Mouse (Mus musculus): ENCODE data around the gene Mgat4c. TPM values are rescaled to one million over a fixed set of nuclear protein-coding genes. Genes with fewer than 3 reads are reported as not detected.

Gene Mgat4c
- polyA plus RNA-seq, 1 experiment: not detected

DNA sequence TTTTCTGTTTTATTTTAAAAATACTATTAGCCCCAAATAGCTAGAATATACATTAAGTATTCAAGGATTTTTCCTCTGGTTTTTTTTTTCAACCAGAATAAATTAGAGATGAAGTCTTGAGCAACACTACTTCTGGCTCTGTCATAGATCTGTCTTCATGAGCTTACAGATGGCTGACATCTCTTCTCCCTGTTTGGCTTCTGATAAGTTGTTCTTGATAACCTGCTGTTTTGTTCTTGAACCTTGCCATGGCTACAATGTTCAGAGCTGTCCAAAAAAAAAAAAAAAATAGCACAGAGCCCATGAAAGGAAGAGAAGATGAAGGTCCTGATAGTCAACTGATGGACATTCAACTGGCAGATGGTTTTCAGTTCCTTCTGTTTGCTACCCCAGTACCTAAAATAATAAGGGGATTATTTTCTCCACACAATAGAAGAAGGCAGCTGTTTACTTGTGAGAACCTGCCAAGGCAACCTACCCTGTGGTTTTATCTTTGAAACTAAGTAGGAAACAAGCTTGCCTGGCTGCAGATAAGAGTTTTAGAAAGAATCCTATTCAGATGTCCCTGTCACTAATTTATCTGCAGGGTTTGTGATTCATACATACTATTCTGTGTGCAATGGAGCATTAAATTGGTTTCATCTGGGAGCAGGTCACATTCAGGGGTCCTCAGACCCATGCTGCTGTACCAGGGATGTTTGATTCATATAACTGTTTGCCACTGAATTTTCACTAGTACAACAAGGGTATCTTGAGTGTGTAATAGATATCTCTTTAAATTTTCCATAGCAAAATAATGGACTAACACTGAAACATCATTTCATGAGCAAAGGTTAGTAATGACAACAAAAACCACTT, 393.5 kb downstream of the Mgat4c start:
- TF ChIP-seq POLR2A (IDR thresholded peaks at IDR 0.05; ENCODE audit: borderline replicate concordance, extremely low read depth, low read depth, low read length): no peak
- no peak for TF ChIP-seq CTCF (IDR thresholded peaks at IDR 0.05; ENCODE audit: insufficient read depth, low read length)
- DNase-seq: no peak
- Histone ChIP-seq H3K4me3 (replicated peaks; ENCODE audit: extremely low read depth, low read depth, low read length) (no peak overlapping the region), H3K4me1 (ENCODE audit: control insufficient read depth, insufficient read depth, low read length) (no peaks in the 10 kb centered on the region)

DNA sequence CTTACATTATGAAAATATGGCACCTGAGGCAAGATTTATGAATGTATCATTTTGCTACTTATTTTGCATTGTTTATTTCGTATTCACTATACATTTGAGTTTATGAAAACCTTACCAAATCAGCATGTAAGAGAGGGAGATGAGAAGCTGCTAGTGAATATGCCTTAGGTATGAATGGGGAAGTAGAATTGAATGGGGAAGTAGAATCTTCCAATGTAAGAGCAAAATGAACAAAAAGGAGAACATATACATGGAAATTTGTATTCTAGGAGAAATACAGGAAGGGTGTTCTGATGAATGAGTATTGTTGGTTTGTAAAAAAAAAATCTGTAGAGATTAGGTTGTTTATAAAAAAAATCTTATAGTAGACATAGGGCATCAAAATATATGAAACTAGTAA, 441.9 kb downstream of the Mgat4c start:
- Histone ChIP-seq H3K4me3 (replicated peaks; ENCODE audit: extremely low read depth, low read depth, low read length) (no peak overlapping the region), H3K4me1 (ENCODE audit: control insufficient read depth, insufficient read depth, low read length) (no peaks in the 10 kb centered on the region)
- TF ChIP-seq CTCF (IDR thresholded peaks at IDR 0.05; ENCODE audit: insufficient read depth, low read length) (no peak), POLR2A (IDR thresholded peaks at IDR 0.05; ENCODE audit: borderline replicate concordance, extremely low read depth, low read depth, low read length) (no peak)
- no peak for DNase-seq
- 58% methylated on average over 1 of the region's 1 CpGs for WGBS

DNA sequence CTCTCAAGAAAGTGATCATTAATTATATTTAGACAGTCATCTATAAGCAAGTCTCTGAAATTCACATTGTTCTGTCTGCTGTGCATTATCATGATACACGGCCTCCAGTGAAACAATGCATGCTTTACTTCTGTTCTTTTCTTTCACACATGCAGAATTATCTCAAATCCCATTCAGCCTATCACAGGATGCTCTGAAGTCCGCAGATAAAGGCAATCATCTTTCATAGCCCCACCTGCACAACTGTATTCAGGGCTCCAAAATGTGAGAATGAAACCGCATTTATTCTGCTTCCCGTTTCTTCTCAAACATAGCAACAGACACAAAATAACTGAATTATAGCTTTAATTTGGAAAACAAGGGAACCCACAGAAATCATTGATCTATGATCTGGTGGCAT, 446.1 kb downstream of the Mgat4c start:
- Histone ChIP-seq H3K4me1 (ENCODE audit: control insufficient read depth, insufficient read depth, low read length) (no peaks in the 10 kb centered on the region), H3K4me3 (replicated peaks; ENCODE audit: extremely low read depth, low read depth, low read length) (no peak overlapping the region)
- DNase-seq: no peak
- TF ChIP-seq POLR2A (IDR thresholded peaks at IDR 0.05; ENCODE audit: borderline replicate concordance, extremely low read depth, low read depth, low read length) (no peak), CTCF (IDR thresholded peaks at IDR 0.05; ENCODE audit: insufficient read depth, low read length) (no peak)
- 67% methylated on average over 4 of the region's 4 CpGs for WGBS

DNA sequence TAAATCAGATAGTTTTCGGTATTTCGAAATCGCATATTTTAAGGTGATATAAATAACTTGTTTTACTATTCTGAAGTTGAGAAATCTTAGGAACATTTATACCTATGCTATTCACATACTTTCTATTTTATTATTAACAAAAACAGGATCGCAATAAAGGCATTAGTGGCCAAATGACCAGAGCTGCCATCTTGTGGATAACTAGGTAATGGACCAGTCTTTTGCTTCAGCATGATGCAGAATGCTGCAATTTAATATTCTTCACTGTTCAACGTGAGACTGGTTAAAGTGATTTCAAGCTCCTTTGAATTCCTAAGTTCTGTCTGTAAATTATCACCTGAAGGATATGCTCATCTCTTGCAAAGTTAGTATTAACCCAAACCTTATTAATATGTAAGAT, 473.6 kb downstream of the Mgat4c start:
- DNase-seq: no peak
- Histone ChIP-seq H3K4me3 (replicated peaks; ENCODE audit: extremely low read depth, low read depth, low read length) (no peak overlapping the region), H3K4me1 (ENCODE audit: control insufficient read depth, insufficient read depth, low read length) (no peaks in the 10 kb centered on the region)
- 74% methylated on average over 5 of the region's 5 CpGs for WGBS
- TF ChIP-seq POLR2A (IDR thresholded peaks at IDR 0.05; ENCODE audit: borderline replicate concordance, extremely low read depth, low read depth, low read length) (no peak), CTCF (IDR thresholded peaks at IDR 0.05; ENCODE audit: insufficient read depth, low read length) (no peak)

DNA sequence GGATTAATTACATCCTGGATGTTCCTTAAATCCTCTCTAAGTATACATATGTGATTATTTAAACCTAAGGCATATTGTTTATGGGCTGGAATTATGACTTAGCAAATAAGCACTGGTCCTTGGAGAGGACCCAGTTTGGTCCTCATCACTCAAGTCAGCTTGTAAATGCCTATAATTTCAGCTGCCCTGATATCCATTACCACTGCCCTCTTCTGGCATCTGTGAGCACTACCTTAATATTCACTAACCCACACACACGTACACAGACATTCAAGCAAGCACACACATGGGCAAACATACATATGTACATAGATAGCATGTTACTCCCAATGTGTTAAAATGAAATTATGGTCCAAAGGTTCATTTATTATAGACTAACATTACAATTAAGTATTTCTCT, 474.6 kb downstream of the Mgat4c start:
- DNase-seq: no peak
- 39% methylated on average over 1 of the region's 1 CpGs for WGBS
- TF ChIP-seq CTCF (IDR thresholded peaks at IDR 0.05; ENCODE audit: insufficient read depth, low read length) (no peak), POLR2A (IDR thresholded peaks at IDR 0.05; ENCODE audit: borderline replicate concordance, extremely low read depth, low read depth, low read length) (no peak)
- Histone ChIP-seq H3K4me1 (ENCODE audit: control insufficient read depth, insufficient read depth, low read length) (no peaks in the 10 kb centered on the region), H3K4me3 (replicated peaks; ENCODE audit: extremely low read depth, low read depth, low read length) (no peak overlapping the region)

DNA sequence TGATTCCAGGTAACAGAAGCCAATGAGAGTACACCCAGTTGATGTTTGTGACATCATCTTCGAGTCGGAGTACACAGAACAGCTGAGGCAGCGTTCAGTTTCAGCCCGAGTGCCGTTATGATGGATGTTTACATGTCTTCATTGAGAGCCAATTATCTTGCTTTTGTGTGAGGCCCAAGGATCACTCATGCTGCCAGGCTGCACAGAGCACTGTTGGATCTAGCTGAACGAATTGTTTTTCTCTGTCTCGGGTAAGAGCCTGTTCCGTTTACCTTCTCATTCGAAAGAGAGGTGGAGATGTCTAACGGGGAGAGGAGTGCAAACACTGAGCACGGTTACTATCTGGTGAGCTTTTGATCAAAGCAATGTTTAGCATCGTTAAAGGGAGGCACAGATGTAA, 477.5 kb downstream of the Mgat4c start:
- WGBS: 11% methylated on average over 12 of the region's 12 CpGs
- TF ChIP-seq POLR2A (IDR thresholded peaks at IDR 0.05; ENCODE audit: borderline replicate concordance, extremely low read depth, low read depth, low read length) (no peak), CTCF (IDR thresholded peaks at IDR 0.05; ENCODE audit: insufficient read depth, low read length) (no peak)
- no peak for DNase-seq
- H3K4me3 ChIP-seq (replicated peaks; ENCODE audit: extremely low read depth, low read depth, low read length): no peak overlapping the region
- no peaks in the 10 kb centered on the region for H3K4me1 ChIP-seq (ENCODE audit: control insufficient read depth, insufficient read depth, low read length)

DNA sequence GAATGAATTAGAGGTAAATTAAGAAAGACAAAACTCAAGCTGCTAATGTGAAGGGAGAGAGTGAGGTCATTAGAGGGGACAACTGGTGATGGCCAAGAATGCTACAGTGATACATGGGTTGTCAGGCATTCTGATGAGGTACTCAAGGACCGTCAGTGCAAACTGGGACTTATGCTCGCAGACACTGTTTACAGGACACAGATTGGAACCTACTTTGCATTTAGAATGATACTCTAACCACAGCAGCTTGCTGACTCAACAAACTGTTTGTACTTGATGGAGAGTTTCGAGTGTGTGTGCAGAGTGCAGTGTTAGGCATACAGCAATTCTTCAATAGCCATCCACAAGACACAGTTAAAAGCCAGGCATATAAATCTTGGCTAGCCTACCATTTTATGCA, 503.4 kb downstream of the Mgat4c start:
- TF ChIP-seq CTCF (IDR thresholded peaks at IDR 0.05; ENCODE audit: insufficient read depth, low read length) (no peak), POLR2A (IDR thresholded peaks at IDR 0.05; ENCODE audit: borderline replicate concordance, extremely low read depth, low read depth, low read length) (no peak)
- Histone ChIP-seq H3K4me3 (replicated peaks; ENCODE audit: extremely low read depth, low read depth, low read length) (no peak overlapping the region), H3K4me1 (ENCODE audit: control insufficient read depth, insufficient read depth, low read length) (no peaks in the 10 kb centered on the region)
- 41% methylated on average over 3 of the region's 3 CpGs for WGBS
- DNase-seq: no peak

DNA sequence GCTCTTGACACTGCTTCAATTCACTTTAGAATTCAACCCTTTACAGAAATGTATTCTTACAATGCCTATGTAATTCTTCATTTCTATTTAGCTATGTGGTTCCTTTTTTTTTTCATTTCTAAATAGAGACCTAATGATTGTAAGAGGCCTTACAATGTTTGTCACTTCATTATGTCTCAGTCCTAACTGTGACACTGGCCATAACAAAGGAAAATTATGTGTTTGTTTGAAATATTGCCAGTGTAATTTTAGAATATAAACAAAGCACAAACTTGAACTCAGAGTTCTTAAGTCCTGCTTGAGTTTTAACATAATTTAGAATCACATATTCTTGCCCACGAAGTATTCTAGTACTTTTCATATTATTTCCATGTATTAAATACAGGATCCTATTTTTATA, 510.4 kb downstream of the Mgat4c start:
- no peak for DNase-seq
- Histone ChIP-seq H3K4me3 (replicated peaks; ENCODE audit: extremely low read depth, low read depth, low read length) (no peak overlapping the region), H3K4me1 (ENCODE audit: control insufficient read depth, insufficient read depth, low read length) (no peaks in the 10 kb centered on the region)
- WGBS: 60% methylated on average over 1 of the region's 1 CpGs
- TF ChIP-seq CTCF (IDR thresholded peaks at IDR 0.05; ENCODE audit: insufficient read depth, low read length) (no peak), POLR2A (IDR thresholded peaks at IDR 0.05; ENCODE audit: borderline replicate concordance, extremely low read depth, low read depth, low read length) (no peak)

DNA sequence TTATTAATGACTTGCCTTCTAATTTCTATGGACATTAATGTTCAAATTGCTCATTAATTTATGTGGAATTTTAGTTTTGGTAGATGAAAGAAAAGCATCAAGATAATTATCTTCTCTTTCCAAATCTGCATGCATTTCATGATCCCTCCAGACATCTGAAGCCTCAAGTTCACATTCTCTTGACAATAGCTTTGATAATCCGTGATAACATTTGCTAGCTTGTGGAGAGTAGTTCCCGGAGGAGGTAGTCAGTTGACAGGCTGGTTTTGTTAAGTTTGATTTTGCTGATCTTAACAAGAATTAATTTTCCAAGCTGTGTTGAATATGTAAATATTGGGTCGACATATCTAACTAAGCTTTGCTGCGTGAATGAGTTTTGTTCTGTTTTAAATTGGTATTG, 515.6 kb downstream of the Mgat4c start:
- DNase-seq: no peak
- no peak overlapping the region for H3K4me3 ChIP-seq (replicated peaks; ENCODE audit: extremely low read depth, low read depth, low read length)
- WGBS: 79% methylated on average over 4 of the region's 4 CpGs
- H3K4me1 ChIP-seq (ENCODE audit: control insufficient read depth, insufficient read depth, low read length): no peaks in the 10 kb centered on the region
- TF ChIP-seq CTCF (IDR thresholded peaks at IDR 0.05; ENCODE audit: insufficient read depth, low read length) (no peak), POLR2A (IDR thresholded peaks at IDR 0.05; ENCODE audit: borderline replicate concordance, extremely low read depth, low read depth, low read length) (no peak)

DNA sequence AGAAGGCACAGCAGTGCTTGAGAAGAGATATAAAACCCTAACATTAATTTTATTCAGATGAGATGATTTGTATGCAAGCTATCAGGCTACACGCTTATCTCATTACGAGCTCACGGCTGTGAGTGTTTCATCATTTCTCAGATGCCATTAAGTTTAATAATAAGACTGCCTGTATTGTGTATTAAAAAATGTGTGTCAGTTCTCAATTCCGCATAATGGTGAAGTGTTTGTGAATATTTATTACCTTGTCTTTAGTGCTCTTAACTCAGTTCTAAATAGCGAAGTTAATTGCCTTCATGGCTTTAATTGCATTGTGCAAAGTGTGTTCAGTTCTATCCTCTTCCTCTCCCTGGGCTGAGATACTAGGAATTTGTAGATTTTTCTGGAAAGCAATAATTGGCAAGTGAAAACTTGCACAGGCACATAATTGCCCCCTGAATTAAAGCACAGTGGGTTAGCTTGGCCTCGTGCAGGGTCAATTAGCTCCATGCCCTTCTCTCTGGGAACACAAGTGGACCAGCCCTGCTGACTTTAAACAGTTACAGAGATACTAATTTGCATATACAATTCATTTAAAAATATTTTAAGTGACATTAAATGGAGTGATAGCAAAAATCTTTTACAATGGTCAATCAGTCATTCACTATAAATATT, 557.4 kb downstream of the Mgat4c start:
- Histone ChIP-seq H3K4me3 (replicated peaks; ENCODE audit: extremely low read depth, low read depth, low read length) (no peak overlapping the region), H3K4me1 (ENCODE audit: control insufficient read depth, insufficient read depth, low read length) (no peaks in the 10 kb centered on the region)
- 80% methylated on average over 6 of the region's 6 CpGs for WGBS
- no peak for DNase-seq
- TF ChIP-seq CTCF (IDR thresholded peaks at IDR 0.05; ENCODE audit: insufficient read depth, low read length) (no peak), POLR2A (IDR thresholded peaks at IDR 0.05; ENCODE audit: borderline replicate concordance, extremely low read depth, low read depth, low read length) (no peak)
